Mouse (Mus musculus) ovary, adult 10 weeks (tissue): ENCODE data around the gene Aim2. TPM values are rescaled to one million over a fixed set of nuclear protein-coding genes. Genes with fewer than 3 reads are reported as not detected.

Experiments
- polyA plus RNA-seq: library from polyadenylated mRNA; stranded (reverse); fragments of 350-450 nt; fragmentation: Illumina TruSeq; extraction: RNeasy Lipid Tissue Mini Kit (QIAGEN cat#74804); gene quantifications from one replicate; pipeline ENCODE4 v1.2.3, GENCODE M21; 2014

Aim2 gene
- polyA plus RNA-seq, result 4.2 TPM

GRCm38 (mm10) chr1:173350372-173350957 lies at the start of gene Aim2:
TSS of gene Aim2 (plus strand) at chr1:173350879.

DNA sequence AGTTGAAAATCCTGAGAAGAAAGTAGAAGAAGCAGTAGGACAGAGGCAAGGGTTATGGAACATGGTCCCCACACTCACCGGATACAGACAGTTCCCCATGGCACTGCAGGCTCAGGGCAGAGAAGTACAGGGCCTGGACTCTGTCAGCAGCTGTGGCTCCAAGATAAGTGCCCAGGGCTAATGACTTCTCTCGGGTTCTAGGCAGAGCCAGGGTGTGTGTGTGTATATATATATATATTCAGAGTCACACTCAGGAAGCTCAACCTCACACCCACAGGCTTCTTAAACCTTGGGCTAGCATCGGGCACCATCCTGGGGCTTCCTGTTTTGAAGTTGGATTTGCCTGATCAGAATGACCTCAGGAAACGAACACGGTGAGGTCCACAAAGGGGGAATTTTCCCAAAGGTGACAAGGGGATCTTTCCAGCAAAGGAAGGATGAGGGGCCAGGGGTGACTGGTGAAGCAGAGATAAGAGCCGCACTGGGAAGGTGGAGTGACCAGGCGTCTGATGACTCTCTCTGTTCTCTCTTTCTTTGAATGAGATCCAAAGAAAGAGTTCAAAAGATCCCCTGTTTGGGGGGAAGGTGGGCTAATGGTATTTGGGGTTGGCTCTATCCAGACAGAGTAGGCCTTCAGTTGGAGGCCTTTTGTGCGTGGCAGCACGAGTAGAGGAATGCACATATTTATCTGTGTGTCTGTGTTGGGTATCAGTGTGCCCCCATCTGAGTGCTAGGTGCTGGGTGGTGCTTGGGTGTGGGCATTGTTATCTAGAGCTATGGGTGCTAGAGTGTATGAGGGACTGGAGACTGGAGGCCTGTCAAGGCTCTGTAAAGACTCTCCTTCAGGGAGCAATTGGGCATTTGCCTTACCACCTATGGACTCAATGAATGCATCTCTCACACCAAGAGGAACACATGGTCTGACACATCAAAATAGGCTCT lies 17.1 kb upstream of the Aim2 start, which contains the start of gene Ackr1:
TSS of gene Ackr1 (minus strand) at position 439 of the 942 bp plus-strand sequence.

DNA sequence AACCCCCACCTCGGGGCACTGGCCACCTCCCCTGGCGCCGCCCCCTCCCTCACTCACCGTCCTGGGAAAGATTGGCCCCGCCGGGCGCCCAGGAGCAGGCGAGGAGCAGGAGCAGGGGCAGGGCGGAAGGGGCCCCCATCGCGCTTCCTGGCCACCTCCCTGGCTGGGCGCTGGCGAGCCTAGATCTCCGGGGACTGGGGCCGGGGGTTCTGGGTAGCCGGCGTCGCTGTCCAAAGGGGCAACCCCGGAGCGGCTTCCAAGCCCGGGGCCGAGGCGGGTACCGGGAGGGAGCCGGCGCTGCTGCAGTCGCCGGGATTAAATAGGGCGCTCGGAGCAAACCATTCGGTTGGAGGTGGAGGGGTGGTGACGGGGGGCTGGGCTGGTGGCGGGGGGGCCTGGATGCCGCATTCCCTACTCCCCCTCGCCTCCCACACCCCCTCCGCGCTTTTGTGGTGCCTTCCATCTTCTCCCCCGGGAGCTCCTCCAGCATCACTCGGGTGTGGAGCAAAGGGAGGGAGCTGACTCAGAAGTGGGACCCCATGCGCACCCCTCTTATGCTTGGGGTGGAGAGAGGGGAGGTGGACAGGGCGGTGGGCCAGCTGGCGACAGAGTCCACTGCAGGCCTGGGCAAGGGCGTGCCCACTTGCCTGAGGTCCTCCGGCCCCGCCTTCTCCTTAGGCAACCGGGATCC lies 16.8 kb downstream of the Aim2 start, which contains the start of gene Cadm3:
TSS of gene Cadm3 (minus strand) at position 340 of the 691 bp plus-strand sequence.

GRCm38 (mm10) chr1:173490812-173491480 lies 140.3 kb downstream of the Aim2 start, which contains the start of gene Ifi206:
TSS of gene Ifi206 (minus strand) at chr1:173491041.

Other genes with a start within 250 kb of the Aim2 start
- gene Olfr1408, start 213.5 kb upstream of the Aim2 start, polyA plus RNA-seq, result not detected
- gene Olfr1406, start 160.2 kb upstream of the Aim2 start, polyA plus RNA-seq, result not detected
- not detected for gene Olfr218, start 153.1 kb upstream of the Aim2 start, polyA plus RNA-seq
- not detected for gene Olfr1404, start 138.5 kb upstream of the Aim2 start, polyA plus RNA-seq
- 1.8 TPM for gene Fcer1a, start 123.7 kb upstream of the Aim2 start, polyA plus RNA-seq
- not detected for gene Olfr418, start 84.9 kb upstream of the Aim2 start, polyA plus RNA-seq
- gene Mptx2, start 73.1 kb upstream of the Aim2 start, polyA plus RNA-seq, result not detected
- gene Ackr1, start 17.1 kb upstream of the Aim2 start, polyA plus RNA-seq, result not detected
- 1.3 TPM for gene Cadm3, start 16.8 kb downstream of the Aim2 start, polyA plus RNA-seq
- 1.0 TPM for gene Ifi206, start 140.2 kb downstream of the Aim2 start, polyA plus RNA-seq
- not detected for gene Ifi214, start 185.1 kb downstream of the Aim2 start, polyA plus RNA-seq
- 5.9 TPM for gene Ifi213, start 248.4 kb downstream of the Aim2 start, polyA plus RNA-seq